Mouse (Mus musculus): Measurements from ENCODE around the gene Ttc33.

The Ttc33 gene

GRCm38 (mm10) chr15:5241304-5242201 is 56.2 kb downstream of the Ttc33 start:
- no peak for DNase-seq (ENCODE audit: low spot score in 2 of 2)

DNA sequence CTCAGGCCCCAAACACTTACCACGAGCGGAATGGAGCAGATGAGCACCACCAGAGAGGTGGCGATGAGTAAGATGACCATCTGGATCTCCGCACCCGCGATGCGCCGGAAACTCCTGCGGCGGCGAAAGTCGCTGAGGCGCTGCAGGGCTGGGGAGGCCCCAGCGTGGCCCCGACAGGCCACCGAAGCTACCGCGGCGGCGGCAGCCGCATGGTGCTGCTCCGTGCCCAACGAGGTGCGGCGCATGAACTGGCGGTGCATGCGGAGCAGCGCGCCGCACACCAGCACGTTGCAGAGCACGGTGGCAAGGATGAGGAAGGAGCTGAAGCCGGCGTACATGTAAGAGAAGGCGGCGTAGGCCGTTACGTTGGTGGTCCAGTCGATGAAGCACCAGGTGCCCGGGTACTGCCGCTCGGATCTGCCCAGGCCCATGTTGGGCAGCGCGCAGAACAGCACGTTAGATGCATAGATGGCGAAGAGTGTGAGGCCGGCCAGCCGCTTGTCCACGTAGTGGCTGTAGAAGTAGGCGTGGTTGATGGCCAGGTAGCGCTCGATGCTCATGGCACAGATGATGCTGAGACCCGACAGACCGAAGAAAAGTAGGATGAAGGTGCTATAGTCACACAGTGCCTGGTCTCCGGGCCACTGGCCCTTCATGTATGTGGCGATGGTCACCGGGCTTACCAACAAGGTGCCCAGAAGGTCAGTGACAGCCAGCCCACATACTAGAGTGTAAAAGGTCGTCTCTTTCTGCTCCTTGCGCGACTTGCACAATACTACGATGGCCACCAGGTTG is 57.1 kb downstream of the Ttc33 start:
- no peak for DNase-seq (ENCODE audit: low spot score in 2 of 2)

GRCm38 (mm10) chr15:5243036-5243958 is 58.0 kb downstream of the Ttc33 start:
- no peak for DNase-seq (ENCODE audit: low spot score in 2 of 2)

DNA sequence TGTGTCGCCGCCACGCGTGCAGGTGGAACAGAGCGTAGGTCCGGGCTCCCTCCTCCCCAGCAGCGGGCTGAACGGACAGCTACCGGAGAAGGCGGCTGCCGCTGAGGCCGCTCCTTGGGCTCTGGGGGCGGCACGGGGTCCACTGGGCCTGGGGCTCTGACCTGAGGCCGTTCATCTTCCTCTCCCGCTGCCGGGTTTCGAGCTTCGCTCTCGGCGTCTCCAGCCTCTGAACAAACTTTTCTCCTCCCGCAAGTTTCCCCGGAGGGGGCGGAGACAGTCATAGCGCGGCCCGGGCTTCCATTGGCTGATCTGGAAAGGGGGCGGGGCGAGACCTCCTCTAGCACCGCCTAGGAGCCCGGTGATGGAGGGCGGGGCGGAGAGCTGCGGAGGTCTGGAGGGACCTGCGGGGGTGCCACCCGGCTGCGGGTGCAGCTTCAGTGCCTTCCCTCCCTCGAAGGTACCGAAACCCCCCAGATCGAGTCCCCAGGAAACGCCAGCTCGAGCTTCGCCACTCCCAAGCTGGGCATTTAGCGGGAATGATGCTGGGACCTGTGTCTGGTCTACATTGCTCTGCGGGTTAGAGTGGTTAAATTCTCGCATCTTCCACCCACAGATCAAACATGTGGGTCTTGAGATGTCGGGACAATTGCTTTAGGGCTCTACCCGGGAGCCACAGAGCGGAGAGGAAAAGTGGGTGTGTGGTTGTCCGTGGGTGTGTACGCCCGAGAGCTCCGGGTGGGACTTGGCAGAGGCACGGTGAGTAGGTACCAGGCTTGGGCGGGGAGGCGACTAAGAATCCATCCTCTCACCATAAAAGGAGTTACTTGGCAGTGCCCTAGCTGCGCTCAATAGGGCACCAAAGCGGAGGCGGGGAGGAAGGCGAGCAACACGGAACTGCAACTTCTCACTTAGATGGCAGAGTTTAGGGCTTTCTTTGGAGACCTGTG is 58.9 kb downstream of the Ttc33 start, which contains the start of gene Ptger4:
Gene Ptger4 (minus strand): TSS at position 229 of the 947 bp plus-strand sequence.
- DNase-seq (ENCODE audit: low spot score in 2 of 2), result peak in 1 of 2 experiments; percentile 78

DNA sequence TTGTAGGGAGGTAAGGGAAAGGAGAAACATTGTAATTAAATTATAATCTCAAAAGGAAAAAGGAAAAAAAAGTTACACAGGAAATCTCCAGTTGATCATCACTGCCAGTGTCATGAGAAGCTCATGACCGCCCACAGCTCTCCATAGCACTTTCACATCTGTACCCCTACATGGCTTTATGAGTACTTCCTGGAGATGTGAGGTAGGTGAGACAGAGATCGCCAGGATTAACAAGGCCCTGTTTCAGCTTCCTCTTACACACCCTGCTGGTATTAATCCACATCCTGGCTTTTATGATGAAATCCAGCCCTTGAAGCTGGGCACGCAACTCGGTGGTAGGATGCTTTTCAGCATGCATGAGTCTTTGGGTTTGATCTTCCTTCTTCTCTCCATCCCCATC is 64.9 kb downstream of the Ttc33 start:
- no peak for DNase-seq (ENCODE audit: low spot score in 2 of 2)

- DNase-seq (ENCODE audit: low spot score in 2 of 2), result no peak
These were observed 74.9 kb downstream of the Ttc33 start for GRCm38 (mm10) chr15:5260183-5260582.

- DNase-seq (ENCODE audit: low spot score in 2 of 2), result no peak
These were observed 75.7 kb downstream of the Ttc33 start for GRCm38 (mm10) chr15:5261004-5261403.

GRCm38 (mm10) chr15:5262095-5262667 is 76.9 kb downstream of the Ttc33 start:
- no peak for DNase-seq (ENCODE audit: low spot score in 2 of 2)

GRCm38 (mm10) chr15:5262874-5263504 is 77.7 kb downstream of the Ttc33 start:
- no peak for DNase-seq (ENCODE audit: low spot score in 2 of 2)

GRCm38 (mm10) chr15:5266095-5266494 is 80.8 kb downstream of the Ttc33 start:
- DNase-seq (ENCODE audit: low spot score in 2 of 2), result no peak

All from left cerebral cortex, adult 9 months (tissue).